Mouse (Mus musculus) MEL (cell line): Measurements from ENCODE around the gene Egfr.

Source experiments
- CTCF ChIP-seq, 3 experiments: IDR thresholded peaks in 2 of 3; conservative IDR thresholded peaks in 1 of 3; 2 replicates each; pipeline ENCODE4 v1.5.1; 2011 to 2012; ENCODE audit warnings: low read length in 3 of 3, low read depth in 2 of 3, mild to moderate bottlenecking in 2 of 3, improper control_type of control experiment in 1 of 3, inconsistent platforms in 1 of 3, mixed read lengths in 1 of 3, moderate library complexity in 1 of 3; ENCODE audit not compliant: control insufficient read depth in 1 of 3, insufficient read depth in 1 of 3, poor library complexity in 1 of 3, severe bottlenecking in 1 of 3
- ELF1 ChIP-seq: IDR thresholded peaks from 2 replicates; pipeline ENCODE4 v1.6.1; 2014; ENCODE audit warnings: low read depth, mild to moderate bottlenecking, inconsistent platforms, low read length, improper control_type of control experiment, moderate library complexity
- RAD21 ChIP-seq: IDR thresholded peaks from 2 replicates; pipeline ENCODE4 v1.6.1; 2011; ENCODE audit warnings: mild to moderate bottlenecking, low read depth, low read length, improper control_type of control experiment

GRCm38 (mm10) chr11:16804016-16804415 lies 52.0 kb downstream of the Egfr start:
- TF ChIP-seq ELF1 = no peak
- no peak for TF ChIP-seq CTCF (IDR thresholded peaks at IDR 0.05 in 2 of 3, conservative IDR thresholded peaks at IDR 0.05 in 1 of 3; ENCODE audit: control insufficient read depth in 1 of 3, insufficient read depth in 1 of 3, low read depth in 2 of 3, low read length in 3 of 3, poor library complexity in 1 of 3, severe bottlenecking in 1 of 3)
- TF ChIP-seq RAD21 = no peak
